8 mouse cellular contexts compared by ENCODE assay signal in genomic region chr8:70139981-70140380, GRCm38 (mm10). TPM values are rescaled to one million over a fixed set of nuclear protein-coding genes. Genes with fewer than 3 reads are reported as not detected.
DNase-seq lines count a peak whose midpoint lies in the region; ATAC-seq and TF ChIP-seq lines count a peak whose summit lies in the region.

No protein-coding gene starts in this region.

- H3K4me2 ChIP-seq in lung, embryonic 14.5 days: peak overlapping the region; percentile 84
- peak overlapping the region; percentile 81 for H3K4me2 ChIP-seq in embryonic facial prominence, embryonic 11.5 days (ENCODE audit: low read depth, low read length)
- H3K4me2 ChIP-seq in intestine, embryonic 16.5 days (ENCODE audit: low read depth, low read length): peak overlapping the region; percentile 80
- H3K4me2 ChIP-seq in neural tube, embryonic 14.5 days (ENCODE audit: low read depth, low read length): peak overlapping the region; percentile 81

- no peaks in the 10 kb centered on the region for H3K9me3 ChIP-seq in lung, embryonic 14.5 days (ENCODE audit: low read depth, low read length)
- H3K9me3 ChIP-seq in embryonic facial prominence, embryonic 11.5 days (replicated peaks; ENCODE audit: control insufficient read depth, low read length): no peaks in the 10 kb centered on the region
- H3K9me3 ChIP-seq in intestine, embryonic 16.5 days (ENCODE audit: control insufficient read depth, low read length): no peaks in the 10 kb centered on the region
- no peaks in the 10 kb centered on the region for H3K9me3 ChIP-seq in neural tube, embryonic 14.5 days (ENCODE audit: control insufficient read depth, low read length)

- peaks cover 32% of the 10 kb centered on the region for H3K36me3 ChIP-seq in lung, embryonic 14.5 days (ENCODE audit: insufficient read depth)
- peaks cover 3% of the 10 kb centered on the region for H3K36me3 ChIP-seq in embryonic facial prominence, embryonic 11.5 days (replicated peaks; ENCODE audit: control insufficient read depth, insufficient read depth, low read depth, low read length)
- H3K36me3 ChIP-seq in intestine, embryonic 16.5 days (ENCODE audit: control insufficient read depth, insufficient read depth, low read length): peaks cover 7% of the 10 kb centered on the region
- peaks cover 23% of the 10 kb centered on the region for H3K36me3 ChIP-seq in neural tube, embryonic 14.5 days (ENCODE audit: control insufficient read depth, insufficient read depth, low read length)

- no peak for TF ChIP-seq CTCF in lung, embryonic 14.5 days (IDR thresholded peaks at IDR 0.05; ENCODE audit: low read depth)

- H3K27me3 ChIP-seq in lung, embryonic 14.5 days (ENCODE audit: insufficient read depth, low read length): no peaks in the 10 kb centered on the region
- H3K27me3 ChIP-seq in embryonic facial prominence, embryonic 11.5 days (ENCODE audit: control insufficient read depth, insufficient read depth, low read length): no peaks in the 10 kb centered on the region
- H3K27me3 ChIP-seq in intestine, embryonic 16.5 days (replicated peaks; ENCODE audit: control insufficient read depth, insufficient read depth, low read length): no peaks in the 10 kb centered on the region
- H3K27me3 ChIP-seq in neural tube, embryonic 14.5 days (ENCODE audit: control insufficient read depth, insufficient read depth, low read length): no peaks in the 10 kb centered on the region

- 5% methylated on average over 9 of the region's 9 CpGs for whole genome bisulfite sequencing in lung, embryonic 14.5 days
- WGBS in embryonic facial prominence, embryonic 11.5 days: 13% methylated on average over 9 of the region's 9 CpGs
- 8% methylated on average over 9 of the region's 9 CpGs for WGBS in intestine, embryonic 16.5 days
- WGBS in neural tube, embryonic 14.5 days: 15% methylated on average over 9 of the region's 9 CpGs

- peak overlapping the region; percentile 71 for H3K9ac ChIP-seq in lung, embryonic 14.5 days
- peak overlapping the region; percentile 83 for H3K9ac ChIP-seq in embryonic facial prominence, embryonic 11.5 days (replicated peaks; ENCODE audit: low read length)
- H3K9ac ChIP-seq in intestine, embryonic 16.5 days (ENCODE audit: low read depth, low read length): peak overlapping the region; percentile 82
- H3K9ac ChIP-seq in neural tube, embryonic 14.5 days (replicated peaks; ENCODE audit: low read depth, low read length): peak overlapping the region; percentile 63

- DNase-seq in lung, embryonic 14.5 days: peak; percentile 20
- no peak for DNase-seq in lung, postnatal 10 days
- peak; percentile 11 for DNase-seq in embryonic facial prominence, embryonic 11.5 days (ENCODE audit: low spot score)
- DNase-seq in embryo, embryonic 10 days (ENCODE audit: low spot score): no peak
- no peak for DNase-seq in right cerebral cortex, adult 2 months (ENCODE audit: low spot score in 2 of 2)
- DNase-seq in cerebellum, adult 9-10 months: no peak

- ATAC-seq in lung, embryonic 14.5 days (ENCODE audit: insufficient read depth): no peak
- no peak for ATAC-seq in embryonic facial prominence, embryonic 11.5 days (replicated peaks; ENCODE audit: insufficient number of reproducible peaks, low FRiP score, low TSS enrichment, low read depth)
- ATAC-seq in intestine, embryonic 16.5 days: no peak
- ATAC-seq in neural tube, embryonic 14.5 days (ENCODE audit: low read depth): no peak

- H3K4me1 ChIP-seq in lung, embryonic 14.5 days (ENCODE audit: insufficient read depth): peaks cover 6% of the 10 kb centered on the region
- H3K4me1 ChIP-seq in embryonic facial prominence, embryonic 11.5 days (ENCODE audit: control insufficient read depth, insufficient read depth, low read length): peaks cover 5% of the 10 kb centered on the region
- peaks cover 17% of the 10 kb centered on the region for H3K4me1 ChIP-seq in intestine, embryonic 16.5 days (ENCODE audit: control insufficient read depth, insufficient read depth, low read length)
- peaks cover 18% of the 10 kb centered on the region for H3K4me1 ChIP-seq in neural tube, embryonic 14.5 days (ENCODE audit: control insufficient read depth, insufficient read depth, low read length)

- H3K4me3 ChIP-seq in lung, embryonic 14.5 days (ENCODE audit: low read depth, low read length): peak overlapping the region; percentile 77
- peak overlapping the region; percentile 78 for H3K4me3 ChIP-seq in embryonic facial prominence, embryonic 11.5 days (ENCODE audit: low read depth, low read length)
- H3K4me3 ChIP-seq in intestine, embryonic 16.5 days (ENCODE audit: low read length): peak overlapping the region; percentile 90
- peak overlapping the region; percentile 60 for H3K4me3 ChIP-seq in neural tube, embryonic 14.5 days (ENCODE audit: low read depth, low read length)

- peak overlapping the region; percentile 59; the same call in 1 of the 2 replicates for H3K27ac ChIP-seq in lung, embryonic 14.5 days (ENCODE audit: low read depth)
- peak overlapping the region; percentile 57 for H3K27ac ChIP-seq in embryonic facial prominence, embryonic 11.5 days (replicated peaks; ENCODE audit: low read depth, low read length)
- peak overlapping the region; percentile 92 for H3K27ac ChIP-seq in intestine, embryonic 16.5 days (ENCODE audit: low read length)
- H3K27ac ChIP-seq in neural tube, embryonic 14.5 days (ENCODE audit: low read depth, low read length): peak overlapping the region; percentile 82

RNA-seq across cellular contexts. Expression of gene Mef2b, which starts 0.5 kb away (rescaled TPM):
- polyA plus RNA-seq in lung, embryonic 14.5 days (2014; fragmentation: Nextera tagmentation; extraction: Ambion mirVana): 0.26 and 0.28 TPM in 2 replicates
- polyA plus RNA-seq in embryonic facial prominence, embryonic 11.5 days (2014; fragmentation: Nextera tagmentation; extraction: Ambion mirVana): 0.45 and 0.64 TPM in 2 replicates
- 0.11 and 0.23 TPM in 2 replicates for polyA plus RNA-seq in intestine, embryonic 16.5 days (2015; fragmentation: Nextera tagmentation; extraction: Ambion mirVana)
- polyA plus RNA-seq in neural tube, embryonic 14.5 days (2014; fragmentation: Nextera tagmentation; extraction: Ambion mirVana): 0.27 and 0.72 TPM in 2 replicates

RNA-seq across cellular contexts. Expression of gene Borcs8, which starts 0.7 kb away (rescaled TPM):
- 42.5 and 45.7 TPM in 2 replicates for polyA plus RNA-seq in lung, embryonic 14.5 days (2014; fragmentation: Nextera tagmentation; extraction: Ambion mirVana)
- polyA plus RNA-seq in embryonic facial prominence, embryonic 11.5 days (2014; fragmentation: Nextera tagmentation; extraction: Ambion mirVana): 40.4 and 46.6 TPM in 2 replicates
- 38.4 and 42.4 TPM in 2 replicates for polyA plus RNA-seq in intestine, embryonic 16.5 days (2015; fragmentation: Nextera tagmentation; extraction: Ambion mirVana)
- 63.7 and 72.3 TPM in 2 replicates for polyA plus RNA-seq in neural tube, embryonic 14.5 days (2014; fragmentation: Nextera tagmentation; extraction: Ambion mirVana)

RNA-seq across cellular contexts. Expression of gene Rfxank, which starts 1.0 kb away (rescaled TPM):
- polyA plus RNA-seq in lung, embryonic 14.5 days (2014; fragmentation: Nextera tagmentation; extraction: Ambion mirVana): 17.3 TPM in 2 replicates
- polyA plus RNA-seq in embryonic facial prominence, embryonic 11.5 days (2014; fragmentation: Nextera tagmentation; extraction: Ambion mirVana): 17.0 and 18.3 TPM in 2 replicates
- polyA plus RNA-seq in intestine, embryonic 16.5 days (2015; fragmentation: Nextera tagmentation; extraction: Ambion mirVana): 12.6 and 15.3 TPM in 2 replicates
- polyA plus RNA-seq in neural tube, embryonic 14.5 days (2014; fragmentation: Nextera tagmentation; extraction: Ambion mirVana): 9.4 and 12.2 TPM in 2 replicates

RNA-seq across cellular contexts. Expression of gene Nr2c2ap, which starts 8.8 kb away (rescaled TPM):
- 23.1 and 25.2 TPM in 2 replicates for polyA plus RNA-seq in lung, embryonic 14.5 days (2014; fragmentation: Nextera tagmentation; extraction: Ambion mirVana)
- polyA plus RNA-seq in embryonic facial prominence, embryonic 11.5 days (2014; fragmentation: Nextera tagmentation; extraction: Ambion mirVana): 19.2 and 19.5 TPM in 2 replicates
- polyA plus RNA-seq in intestine, embryonic 16.5 days (2015; fragmentation: Nextera tagmentation; extraction: Ambion mirVana): 50.7 and 51.7 TPM in 2 replicates
- 22.9 and 35.3 TPM in 2 replicates for polyA plus RNA-seq in neural tube, embryonic 14.5 days (2014; fragmentation: Nextera tagmentation; extraction: Ambion mirVana)

RNA-seq across cellular contexts. Expression of gene Ncan, which starts 19.3 kb away (rescaled TPM):
- polyA plus RNA-seq in lung, embryonic 14.5 days (2014; fragmentation: Nextera tagmentation; extraction: Ambion mirVana): 0.05 and 0.07 TPM in 2 replicates
- polyA plus RNA-seq in embryonic facial prominence, embryonic 11.5 days (2014; fragmentation: Nextera tagmentation; extraction: Ambion mirVana): 6.4 and 7.3 TPM in 2 replicates
- 0.89 and 0.98 TPM in 2 replicates for polyA plus RNA-seq in intestine, embryonic 16.5 days (2015; fragmentation: Nextera tagmentation; extraction: Ambion mirVana)
- 154 and 176 TPM in 2 replicates for polyA plus RNA-seq in neural tube, embryonic 14.5 days (2014; fragmentation: Nextera tagmentation; extraction: Ambion mirVana)

Comparison
In these comparisons a context has a peak if more than half of its experiments do, and no peak if none do; other contexts are left out.
1. DNase-seq: peak in lung, embryonic 14.5 days (single experiment) and embryonic facial prominence, embryonic 11.5 days (single experiment); none in lung, postnatal 10 days (single experiment), embryo, embryonic 10 days (single experiment), right cerebral cortex, adult 2 months (0 of 2) and cerebellum, adult 9-10 months (single experiment).
2. Peak in every context shown above with its lines, with median percentiles within 50 percentile points of each other: H3K27ac ChIP-seq, H3K4me2 ChIP-seq, H3K4me3 ChIP-seq and H3K9ac ChIP-seq.